Mouse (Mus musculus) CD8-positive naive resting alpha-beta T cell, adult 2 months (primary cell): Measurements from ENCODE around the gene Cyp2c39.
"Not testable (repeated sequence)": the region's sequence is repeated elsewhere in the genome, so short reads cannot be mapped to it uniquely, and the experiment has no call there.

Experiments used
- DNase-seq, 2 experiments: peaks; one replicate each; pipeline ENCODE4 v3.0.0; 2022; ENCODE audit warnings: low read depth in 2 of 2, low spot score in 2 of 2

Gene Cyp2c39

GRCm38 (mm10) chr19:39510534-39510933 is at the start of gene Cyp2c39:
TSS of gene Cyp2c39 (plus strand) at chr19:39510862.
- DNase-seq = no peak

DNA sequence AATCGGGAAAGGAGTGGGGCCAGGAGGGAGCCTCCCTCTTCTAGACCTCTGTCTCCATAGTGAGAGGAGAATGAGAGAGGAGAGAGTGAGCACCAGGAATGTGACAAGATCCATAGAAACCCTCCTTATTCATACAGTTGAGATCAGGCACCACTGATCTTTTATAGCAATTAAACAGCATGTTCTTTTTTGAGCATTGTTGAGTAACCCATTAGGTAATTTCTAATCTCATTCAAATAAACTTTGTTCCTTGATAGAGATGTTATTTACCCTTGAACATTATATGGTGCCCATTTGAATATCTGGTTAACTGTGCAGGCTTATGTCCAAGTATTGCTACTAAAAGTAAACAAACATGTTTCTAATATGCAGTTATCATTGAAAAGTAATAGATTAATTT is 47.7 kb upstream of the Cyp2c39 start, which contains the start of gene Cyp2c38:
Gene Cyp2c38, minus strand, starts transcription at position 135 of the 400 bp plus-strand sequence.
- no peak for DNase-seq

GRCm38 (mm10) chr19:39463923-39464322 is 46.7 kb upstream of the Cyp2c39 start:
- DNase-seq = no peak

- not testable (repeated sequence) for DNase-seq
Measured at GRCm38 (mm10) chr19:39483961-39484360, 26.7 kb upstream of the Cyp2c39 start.

- no peak for DNase-seq
Measured at GRCm38 (mm10) chr19:39506341-39506740, 4.3 kb upstream of the Cyp2c39 start.

GRCm38 (mm10) chr19:39509533-39509932 is 1.1 kb upstream of the Cyp2c39 start:
- no peak for DNase-seq
